Mouse (Mus musculus): Measurements from ENCODE around the gene Clec2l. TPM values are rescaled to one million over a fixed set of nuclear protein-coding genes. Genes with fewer than 3 reads are reported as not detected.

Gene Clec2l
- 5.6 and 6.2 TPM in 2 replicates for polyA plus RNA-seq (2015; fragmentation: Nextera tagmentation; extraction: Ambion mirVana)

- Histone ChIP-seq H3K27me3 (peaks cover 35% of the 10 kb centered on the region), H3K9ac (replicated peaks) (peak within 1 kb of the TSS; percentile 74), H3K4me3 (replicated peaks) (peak within 1 kb of the TSS; percentile 61), H3K27ac (peak within 1 kb of the TSS; percentile 64; the same call in 1 of the 2 replicates), H3K36me3 (no peaks in the 10 kb centered on the region), H3K9me3 (no peaks in the 10 kb centered on the region), H3K4me2 (replicated peaks) (peak within 1 kb of the TSS; percentile 88), H3K4me1 (replicated peaks) (peaks cover 8% of the 10 kb centered on the region)
- under 1% methylated on average over 59 of the region's 84 CpGs for WGBS
- ATAC-seq: peak; percentile 90
Observed at GRCm38 (mm10) chr6:38662714-38663615, at the start of gene Clec2l. Gene Clec2l (plus strand): TSS chr6:38663069.

GRCm38 (mm10) chr6:38622406-38622805 lies 40.5 kb upstream of the Clec2l start:
- no peaks in the 10 kb centered on the region for H3K4me1 ChIP-seq (replicated peaks)
- no peak overlapping the region for H3K27ac ChIP-seq
- WGBS: 96% methylated on average over 1 of the region's 1 CpGs
- peaks cover 38% of the 10 kb centered on the region for H3K36me3 ChIP-seq
- peaks cover 6% of the 10 kb centered on the region for H3K9me3 ChIP-seq
- H3K4me2 ChIP-seq (replicated peaks): no peak overlapping the region
- no peak overlapping the region for H3K4me3 ChIP-seq (replicated peaks)
- H3K9ac ChIP-seq (replicated peaks): no peak overlapping the region
- ATAC-seq: no peak
- no peaks in the 10 kb centered on the region for H3K27me3 ChIP-seq

- Histone ChIP-seq H3K9ac (replicated peaks) (no peak overlapping the region), H3K4me3 (replicated peaks) (no peak overlapping the region), H3K9me3 (no peaks in the 10 kb centered on the region; the same call in 1 of the 2 replicates), H3K27me3 (no peaks in the 10 kb centered on the region), H3K4me1 (replicated peaks) (no peaks in the 10 kb centered on the region), H3K4me2 (replicated peaks) (no peak overlapping the region), H3K27ac (no peak overlapping the region), H3K36me3 (peaks cover 35% of the 10 kb centered on the region)
- WGBS: 94% methylated on average over 2 of the region's 2 CpGs
- ATAC-seq: no peak
Observed at GRCm38 (mm10) chr6:38623457-38623856, 39.4 kb upstream of the Clec2l start.

- Histone ChIP-seq H3K4me1 (replicated peaks) (no peaks in the 10 kb centered on the region), H3K4me2 (replicated peaks) (no peak overlapping the region), H3K27me3 (no peaks in the 10 kb centered on the region), H3K27ac (no peak overlapping the region), H3K36me3 (peaks cover 25% of the 10 kb centered on the region), H3K4me3 (replicated peaks) (no peak overlapping the region), H3K9ac (replicated peaks) (no peak overlapping the region), H3K9me3 (no peaks in the 10 kb centered on the region)
- WGBS: 76% methylated on average over 1 of the region's 1 CpGs
- ATAC-seq: no peak
Observed at GRCm38 (mm10) chr6:38624439-38624838, 38.4 kb upstream of the Clec2l start.

- Histone ChIP-seq H3K4me3 (replicated peaks) (no peak overlapping the region), H3K36me3 (peaks cover 14% of the 10 kb centered on the region), H3K4me2 (replicated peaks) (no peak overlapping the region), H3K9ac (replicated peaks) (no peak overlapping the region), H3K27me3 (no peaks in the 10 kb centered on the region), H3K4me1 (replicated peaks) (no peaks in the 10 kb centered on the region), H3K27ac (no peak overlapping the region), H3K9me3 (no peaks in the 10 kb centered on the region)
- 96% methylated on average over 5 of the region's 5 CpGs for WGBS
- no peak for ATAC-seq
Observed at GRCm38 (mm10) chr6:38626086-38626485, 36.8 kb upstream of the Clec2l start.

GRCm38 (mm10) chr6:38627081-38627480 lies 35.8 kb upstream of the Clec2l start:
- Histone ChIP-seq H3K9ac (replicated peaks) (no peak overlapping the region), H3K9me3 (no peaks in the 10 kb centered on the region), H3K36me3 (peaks cover 14% of the 10 kb centered on the region), H3K4me2 (replicated peaks) (no peak overlapping the region), H3K4me1 (replicated peaks) (no peaks in the 10 kb centered on the region), H3K27me3 (no peaks in the 10 kb centered on the region), H3K27ac (no peak overlapping the region), H3K4me3 (replicated peaks) (no peak overlapping the region)
- WGBS: 93% methylated on average over 4 of the region's 4 CpGs
- no peak for ATAC-seq

- ATAC-seq: no peak
Observed at GRCm38 (mm10) chr6:38627486-38627885, 35.4 kb upstream of the Clec2l start.

GRCm38 (mm10) chr6:38629556-38629955 lies 33.3 kb upstream of the Clec2l start:
- Histone ChIP-seq H3K27me3 (peaks cover 16% of the 10 kb centered on the region), H3K4me3 (replicated peaks) (no peak overlapping the region), H3K9me3 (no peaks in the 10 kb centered on the region), H3K9ac (replicated peaks) (no peak overlapping the region), H3K4me1 (replicated peaks) (no peaks in the 10 kb centered on the region), H3K27ac (no peak overlapping the region), H3K36me3 (peaks cover 14% of the 10 kb centered on the region), H3K4me2 (replicated peaks) (no peak overlapping the region)
- WGBS: 89% methylated on average over 1 of the region's 1 CpGs
- no peak for ATAC-seq

More at GRCm38 (mm10) chr6:38627486-38627885, 35.4 kb upstream of the Clec2l start:
- Histone ChIP-seq H3K27ac (no peak overlapping the region), H3K36me3 (peaks cover 14% of the 10 kb centered on the region), H3K4me3 (replicated peaks) (no peak overlapping the region), H3K9me3 (no peaks in the 10 kb centered on the region), H3K9ac (replicated peaks) (no peak overlapping the region), H3K4me1 (replicated peaks) (no peaks in the 10 kb centered on the region), H3K4me2 (replicated peaks) (no peak overlapping the region), H3K27me3 (no peaks in the 10 kb centered on the region)
- WGBS: 86% methylated on average over 4 of the region's 4 CpGs

GRCm38 (mm10) chr6:38632826-38633225 lies 30.0 kb upstream of the Clec2l start:
- peaks cover 19% of the 10 kb centered on the region for H3K4me1 ChIP-seq (replicated peaks)
- no peak overlapping the region for H3K4me2 ChIP-seq (replicated peaks)
- no peak overlapping the region for H3K27ac ChIP-seq
- H3K27me3 ChIP-seq: peaks cover 48% of the 10 kb centered on the region
- no peak overlapping the region for H3K9ac ChIP-seq (replicated peaks)
- no peak for ATAC-seq
- WGBS: 78% methylated on average over 2 of the region's 2 CpGs
- H3K36me3 ChIP-seq: 0 out of 2 replicates have a peak, but pooled peaks cover 2% of the 10 kb centered on the region
- no peaks in the 10 kb centered on the region for H3K9me3 ChIP-seq
- H3K4me3 ChIP-seq (replicated peaks): no peak overlapping the region

- Histone ChIP-seq H3K27ac (no peak overlapping the region), H3K36me3 (no peaks in the 10 kb centered on the region), H3K4me2 (replicated peaks) (no peak overlapping the region), H3K9ac (replicated peaks) (no peak overlapping the region), H3K27me3 (peaks cover 63% of the 10 kb centered on the region), H3K4me1 (replicated peaks) (peaks cover 19% of the 10 kb centered on the region), H3K9me3 (no peaks in the 10 kb centered on the region), H3K4me3 (replicated peaks) (no peak overlapping the region)
- no peak for ATAC-seq
- 82% methylated on average over 8 of the region's 8 CpGs for WGBS
Observed at GRCm38 (mm10) chr6:38634461-38634860, 28.4 kb upstream of the Clec2l start.

- Histone ChIP-seq H3K36me3 (no peaks in the 10 kb centered on the region), H3K27me3 (peaks cover 80% of the 10 kb centered on the region), H3K4me3 (replicated peaks) (peak overlapping the region; percentile 59), H3K9me3 (no peaks in the 10 kb centered on the region), H3K4me2 (replicated peaks) (peak overlapping the region; percentile 98), H3K9ac (replicated peaks) (peak overlapping the region; percentile 64), H3K4me1 (replicated peaks) (peaks cover 19% of the 10 kb centered on the region), H3K27ac (no peak overlapping the region)
- peak; percentile 73 for ATAC-seq
- 1% methylated on average over 70 of the region's 72 CpGs for WGBS
Observed at GRCm38 (mm10) chr6:38635941-38636851, 26.7 kb upstream of the Clec2l start.
